Mouse (Mus musculus): ENCODE results near the gene Ganab. TPM values are rescaled to one million over a fixed set of nuclear protein-coding genes. Genes with fewer than 3 reads are reported as not detected.
A peak's percentile ranks its signal among the peaks of the same experiment; 100 is the strongest.
"Not testable (repeated sequence)": the region's sequence is repeated elsewhere in the genome, so short reads cannot be mapped to it uniquely, and the experiment has no call there.

Ganab gene
- polyA plus RNA-seq, 1 experiment from 2014 or later = 99.2 TPM

DNA sequence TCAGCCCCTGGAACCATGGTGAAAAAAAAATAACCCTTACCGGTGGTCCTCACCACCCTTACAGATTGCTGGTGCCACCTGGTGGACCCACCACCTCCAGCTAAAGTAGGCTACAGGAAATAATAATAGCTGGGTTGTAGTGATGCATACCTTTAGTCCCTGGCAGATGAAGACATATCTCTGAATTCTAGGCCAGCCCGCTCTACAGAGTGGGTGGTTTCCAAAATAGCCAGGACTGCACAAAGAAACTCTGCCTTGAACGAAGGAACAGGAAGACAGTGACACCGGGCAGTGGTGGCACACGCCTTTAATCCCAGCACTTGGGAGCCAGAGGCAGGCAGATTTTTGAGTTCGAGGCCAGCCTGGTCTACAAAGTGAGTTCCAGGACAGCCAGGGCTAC lies 33.6 kb upstream of the Ganab start:
- DNase-seq (ENCODE audit: low spot score) = no peak
- no peaks in the 10 kb centered on the region for H3K4me1 ChIP-seq (ENCODE audit: control insufficient read depth, insufficient read depth, low read length)
- H3K27ac ChIP-seq (replicated peaks; ENCODE audit: low read depth, low read length) = no peak overlapping the region
- no peaks in the 10 kb centered on the region for H3K27me3 ChIP-seq (replicated peaks; ENCODE audit: control insufficient read depth, insufficient read depth, low read length)
- H3K4me3 ChIP-seq (ENCODE audit: low read depth, low read length) = no peak overlapping the region
- no peak for ATAC-seq (ENCODE audit: low read depth)
- WGBS = 80% methylated on average over 6 of the region's 6 CpGs
- H3K9ac ChIP-seq (ENCODE audit: low read depth, low read length) = no peak overlapping the region
- H3K4me2 ChIP-seq (ENCODE audit: low read depth, low read length) = no peak overlapping the region
- H3K9me3 ChIP-seq (ENCODE audit: control insufficient read depth, low read length) = no peaks in the 10 kb centered on the region
- H3K36me3 ChIP-seq (ENCODE audit: control insufficient read depth, insufficient read depth, low read length) = no peaks in the 10 kb centered on the region

DNA sequence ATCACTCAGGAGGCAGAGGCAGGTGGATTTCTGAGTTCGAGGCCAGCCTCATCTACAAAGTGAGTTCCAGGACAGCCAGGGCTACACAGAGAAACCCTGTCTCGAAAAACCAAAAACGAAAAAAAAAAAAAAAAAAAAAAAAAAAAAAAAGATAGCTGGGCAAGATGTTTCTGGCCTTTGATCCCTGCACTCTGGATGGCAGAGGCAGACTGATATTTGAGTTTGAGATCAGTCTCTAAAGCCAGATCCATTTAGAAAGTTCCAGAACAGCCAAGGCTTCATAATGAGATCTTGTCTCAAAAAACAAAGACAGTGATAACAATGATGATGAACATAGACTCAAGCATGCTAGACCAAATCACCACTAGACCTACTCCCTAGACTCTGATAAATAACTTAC lies 27.5 kb upstream of the Ganab start:
- H3K27me3 ChIP-seq (replicated peaks; ENCODE audit: control insufficient read depth, insufficient read depth, low read length); DNase-seq (ENCODE audit: low spot score); H3K27ac ChIP-seq (replicated peaks; ENCODE audit: low read depth, low read length); H3K9ac ChIP-seq (ENCODE audit: low read depth, low read length); H3K9me3 ChIP-seq (ENCODE audit: control insufficient read depth, low read length); ATAC-seq (ENCODE audit: low read depth); H3K4me1 ChIP-seq (ENCODE audit: control insufficient read depth, insufficient read depth, low read length): not testable (repeated sequence)
- WGBS = 67% methylated on average over 3 of the region's 3 CpGs
- peaks cover 21% of the 10 kb centered on the region for H3K36me3 ChIP-seq (ENCODE audit: control insufficient read depth, insufficient read depth, low read length)
- H3K4me2 ChIP-seq (ENCODE audit: low read depth, low read length) = peak overlapping the region; percentile 90
- peak overlapping the region; percentile 78; the same call in 1 of the 2 replicates for H3K4me3 ChIP-seq (ENCODE audit: low read depth, low read length)

DNA sequence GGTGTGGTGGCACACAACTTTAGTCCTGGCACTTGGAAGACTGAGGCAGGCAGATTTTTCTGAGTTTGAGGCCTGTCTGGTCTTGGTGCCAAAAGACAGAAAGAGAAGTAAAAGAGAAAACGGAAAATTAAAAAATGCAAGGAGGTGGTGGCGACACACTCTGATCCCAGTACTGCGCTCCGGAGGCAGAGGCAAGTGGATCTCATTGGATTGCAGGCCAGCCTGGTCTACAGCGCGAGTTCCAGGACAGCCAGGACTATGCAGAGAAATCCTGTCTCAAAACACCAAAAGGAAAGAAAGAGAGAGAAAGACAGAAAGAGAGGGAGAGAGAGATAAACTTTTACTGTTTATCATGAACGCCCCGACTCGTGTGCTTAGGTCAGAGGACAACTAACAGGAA lies 27.0 kb upstream of the Ganab start:
- Histone ChIP-seq H3K4me3 (ENCODE audit: low read depth, low read length) (peak overlapping the region; percentile 78), H3K27me3 (replicated peaks; ENCODE audit: control insufficient read depth, insufficient read depth, low read length) (no peaks in the 10 kb centered on the region), H3K4me1 (ENCODE audit: control insufficient read depth, insufficient read depth, low read length) (peaks cover 4% of the 10 kb centered on the region; the same call in 1 of the 2 replicates), H3K27ac (replicated peaks; ENCODE audit: low read depth, low read length) (peak overlapping the region; percentile 75), H3K36me3 (ENCODE audit: control insufficient read depth, insufficient read depth, low read length) (peaks cover 25% of the 10 kb centered on the region), H3K4me2 (ENCODE audit: low read depth, low read length) (peak overlapping the region; percentile 90), H3K9me3 (ENCODE audit: control insufficient read depth, low read length) (no peaks in the 10 kb centered on the region), H3K9ac (ENCODE audit: low read depth, low read length) (peak overlapping the region; percentile 96)
- DNase-seq (ENCODE audit: low spot score) (no peak), ATAC-seq (ENCODE audit: low read depth) (no peak)
- 60% methylated on average over 9 of the region's 9 CpGs for WGBS

DNA sequence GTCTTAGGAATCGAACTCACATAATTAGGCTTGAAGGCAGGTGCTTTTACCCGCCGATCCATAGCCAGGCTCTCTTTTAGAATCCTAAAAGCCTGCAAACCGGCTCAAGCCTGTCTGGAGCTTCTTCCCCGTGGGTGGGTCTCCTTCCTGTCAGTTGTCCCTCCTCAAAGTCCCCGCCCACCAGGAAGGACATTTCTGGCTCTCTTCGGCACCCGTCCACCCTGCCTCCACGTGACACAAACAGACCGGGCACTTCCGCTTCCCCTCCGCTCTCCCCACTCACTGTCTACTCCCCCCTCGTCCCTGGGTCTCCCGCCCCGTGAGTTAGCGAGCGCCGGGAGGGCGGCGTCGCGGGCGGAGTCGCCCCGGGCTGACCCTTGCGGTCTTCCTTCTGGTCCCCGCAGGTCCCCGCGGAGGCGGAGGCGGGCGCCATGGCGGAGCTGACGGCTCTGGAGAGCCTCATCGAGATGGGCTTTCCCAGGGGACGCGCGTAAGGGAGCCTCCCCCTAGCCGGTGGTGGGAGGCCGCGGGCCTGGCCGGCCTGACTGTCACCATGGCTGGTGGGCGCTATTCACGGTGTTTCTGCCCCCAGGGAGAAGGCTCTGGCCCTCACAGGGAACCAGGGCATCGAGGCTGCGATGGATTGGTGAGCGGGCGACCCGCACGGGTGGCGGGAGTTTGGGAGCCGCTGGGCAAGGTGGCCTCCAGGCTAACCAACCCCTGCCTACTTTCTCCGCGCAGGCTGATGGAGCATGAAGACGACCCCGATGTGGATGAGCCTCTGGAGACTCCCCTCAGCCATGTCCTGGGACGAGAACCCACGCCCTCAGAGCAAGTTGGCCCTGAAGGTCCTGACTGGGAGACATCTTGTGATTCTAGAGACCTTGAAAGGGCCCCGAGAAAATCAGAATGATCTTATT lies 26.3 kb upstream of the Ganab start, which contains the start of gene Ubxn1:
Gene Ubxn1 (plus strand): TSS at position 230 of the 920 bp plus-strand sequence.
- ATAC-seq (ENCODE audit: low read depth) (peak; percentile 98), DNase-seq (ENCODE audit: low spot score) (peak; percentile 99)
- WGBS = under 1% methylated on average over 42 of the region's 59 CpGs
- Histone ChIP-seq H3K4me2 (ENCODE audit: low read depth, low read length) (peak within 1 kb of the TSS; percentile 90), H3K9ac (ENCODE audit: low read depth, low read length) (peak within 1 kb of the TSS; percentile 96), H3K36me3 (ENCODE audit: control insufficient read depth, insufficient read depth, low read length) (peaks cover 32% of the 10 kb centered on the region), H3K4me1 (ENCODE audit: control insufficient read depth, insufficient read depth, low read length) (peaks cover 4% of the 10 kb centered on the region; the same call in 1 of the 2 replicates), H3K9me3 (ENCODE audit: control insufficient read depth, low read length) (no peaks in the 10 kb centered on the region), H3K4me3 (ENCODE audit: low read depth, low read length) (peak within 1 kb of the TSS; percentile 78), H3K27me3 (replicated peaks; ENCODE audit: control insufficient read depth, insufficient read depth, low read length) (no peaks in the 10 kb centered on the region), H3K27ac (replicated peaks; ENCODE audit: low read depth, low read length) (peak within 1 kb of the TSS; percentile 75)

DNA sequence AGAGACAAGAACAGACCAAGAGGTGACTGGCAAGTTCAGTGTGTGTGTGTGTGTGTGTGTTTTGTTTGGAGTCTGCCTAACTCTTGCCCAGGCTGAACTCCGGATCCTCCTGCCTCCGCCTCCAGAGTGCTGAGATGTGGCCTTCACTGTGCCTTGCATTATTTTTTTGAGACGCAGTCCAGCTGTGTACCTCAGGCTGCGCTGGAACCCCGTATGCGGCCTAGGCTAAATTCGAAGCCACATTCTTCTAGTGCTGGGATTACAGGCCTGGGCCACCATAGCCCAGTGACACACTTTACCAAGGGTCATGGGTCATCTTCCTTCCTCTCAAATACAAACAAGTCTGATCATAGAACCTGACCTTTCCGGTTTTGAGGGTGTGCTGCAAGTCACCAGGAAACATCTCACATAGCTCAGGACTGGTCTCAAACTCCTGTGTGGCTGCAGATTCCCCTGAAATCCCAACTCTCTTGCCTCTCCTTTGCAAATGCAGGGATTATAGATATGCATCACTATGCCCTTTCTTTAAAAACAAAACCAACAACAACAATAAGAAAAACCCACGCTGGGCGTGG lies 25.5 kb upstream of the Ganab start:
- Histone ChIP-seq H3K9me3 (ENCODE audit: control insufficient read depth, low read length) (no peaks in the 10 kb centered on the region), H3K27ac (replicated peaks; ENCODE audit: low read depth, low read length) (peak overlapping the region; percentile 74; the same call in 1 of the 2 replicates), H3K27me3 (replicated peaks; ENCODE audit: control insufficient read depth, insufficient read depth, low read length) (no peaks in the 10 kb centered on the region), H3K4me1 (ENCODE audit: control insufficient read depth, insufficient read depth, low read length) (peaks cover 4% of the 10 kb centered on the region; the same call in 1 of the 2 replicates), H3K4me2 (ENCODE audit: low read depth, low read length) (peak overlapping the region; percentile 90), H3K36me3 (ENCODE audit: control insufficient read depth, insufficient read depth, low read length) (peaks cover 38% of the 10 kb centered on the region), H3K9ac (ENCODE audit: low read depth, low read length) (peak overlapping the region; percentile 96), H3K4me3 (ENCODE audit: low read depth, low read length) (peak overlapping the region; percentile 78)
- DNase-seq (ENCODE audit: low spot score) (no peak), ATAC-seq (ENCODE audit: low read depth) (no peak)
- 71% methylated on average over 10 of the region's 10 CpGs for WGBS

DNA sequence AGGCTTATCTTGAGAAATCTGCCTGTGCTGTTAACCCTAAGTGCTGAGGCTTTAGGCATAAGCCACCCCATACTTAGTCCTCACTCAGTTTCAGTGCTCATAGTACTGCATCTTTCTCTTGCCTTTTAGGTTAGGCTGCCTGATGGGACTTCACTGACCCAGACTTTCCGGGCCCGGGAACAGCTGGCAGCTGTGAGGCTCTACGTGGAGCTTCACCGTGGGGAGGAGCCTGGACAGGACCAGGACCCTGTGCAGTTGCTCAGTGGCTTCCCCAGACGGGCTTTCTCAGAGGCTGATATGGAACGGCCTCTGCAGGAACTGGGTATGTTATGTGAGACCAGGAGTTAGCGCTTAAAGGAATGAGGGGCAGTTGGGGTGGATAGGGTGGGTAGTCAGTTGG lies 22.8 kb upstream of the Ganab start:
- DNase-seq (ENCODE audit: low spot score) = no peak
- Histone ChIP-seq H3K27ac (replicated peaks; ENCODE audit: low read depth, low read length) (no peak overlapping the region), H3K9me3 (ENCODE audit: control insufficient read depth, low read length) (no peaks in the 10 kb centered on the region), H3K4me2 (ENCODE audit: low read depth, low read length) (no peak overlapping the region), H3K4me1 (ENCODE audit: control insufficient read depth, insufficient read depth, low read length) (peaks cover 11% of the 10 kb centered on the region; the same call in 1 of the 2 replicates), H3K36me3 (ENCODE audit: control insufficient read depth, insufficient read depth, low read length) (peaks cover 38% of the 10 kb centered on the region), H3K4me3 (ENCODE audit: low read depth, low read length) (no peak overlapping the region), H3K27me3 (replicated peaks; ENCODE audit: control insufficient read depth, insufficient read depth, low read length) (no peaks in the 10 kb centered on the region), H3K9ac (ENCODE audit: low read depth, low read length) (no peak overlapping the region)
- WGBS = 95% methylated on average over 7 of the region's 7 CpGs
- ATAC-seq (ENCODE audit: low read depth) = no peak

DNA sequence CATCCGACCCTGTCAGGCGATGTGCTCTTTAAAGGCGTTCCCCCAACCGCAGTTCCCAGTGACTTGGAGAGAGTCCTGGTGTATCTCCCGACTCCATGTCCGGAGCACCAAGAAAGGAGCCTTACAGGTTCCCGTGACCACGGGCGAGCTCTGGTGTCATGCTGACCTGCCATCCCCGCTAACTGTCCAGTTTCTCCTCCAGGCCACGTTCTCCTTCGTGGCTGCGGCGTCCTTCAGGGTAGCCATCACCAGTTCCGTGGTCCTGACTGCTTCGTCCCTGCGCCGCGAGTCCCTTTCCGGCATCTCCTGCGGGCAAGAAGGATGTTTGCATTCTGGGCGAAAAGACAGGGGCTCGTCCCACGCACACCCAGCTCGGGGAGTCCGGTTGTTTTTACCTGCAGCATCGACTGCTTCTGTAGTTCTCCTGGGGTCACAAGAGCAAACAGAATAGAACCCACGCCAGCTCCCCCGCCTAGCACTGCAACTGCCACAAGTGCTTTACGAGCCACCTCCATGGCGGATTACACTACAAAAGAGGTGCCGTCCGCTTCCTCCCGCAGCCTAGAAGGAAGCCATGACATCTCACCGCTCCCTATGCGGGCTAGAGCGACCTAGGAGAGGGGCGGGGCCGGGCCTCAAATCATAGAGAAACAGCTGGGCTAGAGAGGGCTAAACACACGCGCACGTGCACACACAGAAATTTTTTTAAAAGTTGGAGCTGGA lies 17.4 kb upstream of the Ganab start, which contains the start of gene Uqcc3:
Gene Uqcc3 (minus strand): TSS at position 613 of the 723 bp plus-strand sequence.
- ATAC-seq (ENCODE audit: low read depth) = peak; percentile 98
- Histone ChIP-seq H3K36me3 (ENCODE audit: control insufficient read depth, insufficient read depth, low read length) (peaks cover 16% of the 10 kb centered on the region), H3K27me3 (replicated peaks; ENCODE audit: control insufficient read depth, insufficient read depth, low read length) (no peaks in the 10 kb centered on the region), H3K9me3 (ENCODE audit: control insufficient read depth, low read length) (no peaks in the 10 kb centered on the region), H3K9ac (ENCODE audit: low read depth, low read length) (peak within 1 kb of the TSS; percentile 74), H3K4me1 (ENCODE audit: control insufficient read depth, insufficient read depth, low read length) (peaks cover 7% of the 10 kb centered on the region; the same call in 1 of the 2 replicates), H3K4me3 (ENCODE audit: low read depth, low read length) (peak within 1 kb of the TSS; percentile 60), H3K27ac (replicated peaks; ENCODE audit: low read depth, low read length) (peak within 1 kb of the TSS; percentile 67), H3K4me2 (ENCODE audit: low read depth, low read length) (peak within 1 kb of the TSS; percentile 77)
- under 1% methylated on average over 42 of the region's 42 CpGs for WGBS
- DNase-seq (ENCODE audit: low spot score) = peak; percentile 96

DNA sequence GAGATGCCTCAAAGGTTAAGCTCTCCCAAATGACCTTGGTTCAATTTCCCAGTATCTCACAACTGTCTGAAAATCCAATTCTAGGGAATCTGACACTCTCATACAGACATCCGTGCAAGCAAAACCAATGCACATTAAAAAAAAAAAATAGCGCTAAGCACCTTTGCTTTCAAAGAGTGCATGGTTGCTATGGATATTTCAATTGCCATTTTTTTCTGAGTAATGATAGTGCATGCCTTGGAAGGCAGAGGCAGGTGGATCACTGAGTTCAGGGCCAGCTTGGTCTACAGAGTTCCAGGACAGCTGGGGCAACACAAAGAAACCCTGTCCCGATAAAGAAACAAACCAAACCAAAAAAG lies 16.9 kb upstream of the Ganab start:
- Histone ChIP-seq H3K36me3 (ENCODE audit: control insufficient read depth, insufficient read depth, low read length) (peaks cover 11% of the 10 kb centered on the region), H3K27ac (replicated peaks; ENCODE audit: low read depth, low read length) (no peak overlapping the region), H3K9ac (ENCODE audit: low read depth, low read length) (peak overlapping the region; percentile 74), H3K4me2 (ENCODE audit: low read depth, low read length) (peak overlapping the region; percentile 77), H3K4me3 (ENCODE audit: low read depth, low read length) (peak overlapping the region; percentile 60), H3K9me3 (ENCODE audit: control insufficient read depth, low read length) (no peaks in the 10 kb centered on the region), H3K4me1 (ENCODE audit: control insufficient read depth, insufficient read depth, low read length) (peaks cover 7% of the 10 kb centered on the region; the same call in 1 of the 2 replicates), H3K27me3 (replicated peaks; ENCODE audit: control insufficient read depth, insufficient read depth, low read length) (no peaks in the 10 kb centered on the region)
- WGBS = 8% methylated on average over 3 of the region's 3 CpGs
- DNase-seq (ENCODE audit: low spot score) (no peak), ATAC-seq (ENCODE audit: low read depth) (peak; percentile 12; the same call in 1 of the 2 replicates)

All from embryonic facial prominence, embryonic 14.5 days (tissue).